In the genomic region with DNA sequence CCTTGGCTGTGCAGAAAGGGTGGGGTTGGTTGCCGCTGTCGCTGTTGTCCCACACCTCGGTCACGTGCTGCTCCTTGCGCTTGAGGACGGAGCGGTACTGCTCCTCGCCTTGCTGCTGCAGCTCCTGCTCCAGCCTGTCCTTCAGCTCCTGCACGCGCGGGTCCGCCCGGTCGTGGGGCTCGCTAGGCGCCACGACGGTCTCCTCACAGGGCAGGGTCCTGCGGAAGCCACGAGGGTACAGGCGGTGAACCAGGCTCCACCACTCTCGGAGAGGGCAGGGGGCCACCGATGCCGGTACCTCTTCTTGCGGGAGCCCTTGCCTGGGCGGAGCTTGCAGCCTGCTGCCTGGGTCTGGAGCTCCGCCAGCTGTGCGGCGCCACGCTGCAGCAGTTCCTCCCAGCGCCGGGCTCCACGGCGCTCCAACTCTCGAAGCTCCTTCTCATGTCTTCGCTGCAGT, we compare ENCODE assay signal across 9 mouse cellular contexts. TPM values are rescaled to one million over a fixed set of nuclear protein-coding genes. Genes with fewer than 3 reads are reported as not detected.
A peak's percentile ranks its signal among the peaks of the same experiment; 100 is the strongest.
DNase-seq lines count a peak whose midpoint lies in the region; ATAC-seq and TF ChIP-seq lines count a peak whose summit lies in the region.
"Had no signal": no experiment of that assay in that cellular context is flagged by ENCODE, and none has a peak within 500 bp of the region (broad histone marks: within the 10 kb centered on the region; RNA-seq: fewer than 3 reads in every experiment).

No protein-coding gene starts in this region.

- H3K4me1 ChIP-seq in heart, adult 2 months (ENCODE audit: control insufficient read depth, insufficient read depth, low read length) = peaks cover 6% of the 10 kb centered on the region
- H3K4me1 ChIP-seq in forebrain, embryonic 12.5 days = peaks cover 28% of the 10 kb centered on the region
- H3K4me1 ChIP-seq in intestine, postnatal 0 days (replicated peaks; ENCODE audit: control insufficient read depth, insufficient read depth, low read length) = 0 out of 2 replicates have a peak, but pooled peaks cover 4% of the 10 kb centered on the region

- H3K36me3 ChIP-seq in heart, adult 2 months (ENCODE audit: control insufficient read depth, insufficient read depth, low read length) = no peaks in the 10 kb centered on the region
- no peaks in the 10 kb centered on the region for H3K36me3 ChIP-seq in forebrain, embryonic 12.5 days (replicated peaks)
- no peaks in the 10 kb centered on the region for H3K36me3 ChIP-seq in intestine, postnatal 0 days (ENCODE audit: control insufficient read depth, insufficient read depth)

- H3K27me3 ChIP-seq in heart, adult 2 months (ENCODE audit: control insufficient read depth, insufficient read depth, low read length) = peaks cover 5% of the 10 kb centered on the region
- peaks cover 78% of the 10 kb centered on the region for H3K27me3 ChIP-seq in forebrain, embryonic 12.5 days
- H3K27me3 ChIP-seq in intestine, postnatal 0 days (replicated peaks; ENCODE audit: control insufficient read depth, insufficient read depth, low read length) = peaks cover 53% of the 10 kb centered on the region

- 5% methylated on average over 36 of the region's 36 CpGs for WGBS in heart, adult 2 months
- under 1% methylated on average over 36 of the region's 36 CpGs for WGBS in forebrain, embryonic 12.5 days
- WGBS in intestine, postnatal 0 days = 2% methylated on average over 36 of the region's 36 CpGs

- TF ChIP-seq CTCF in heart, adult 2 months (IDR thresholded peaks at IDR 0.05) = no peak
- TF ChIP-seq CTCF in intestine, postnatal 0 days (IDR thresholded peaks at IDR 0.05; ENCODE audit: low read depth) = no peak

- TF ChIP-seq EP300 in heart, adult 2 months (IDR thresholded peaks at IDR 0.05; ENCODE audit: insufficient read depth, low read depth, low read length) = no peak

- DNase-seq in heart, adult 2 months = peak; percentile 52 to 61
- DNase-seq in heart, postnatal 25 days (ENCODE audit: low spot score) = no peak
- DNase-seq in adrenal gland, postnatal 14 days = peak; percentile 78
- DNase-seq in lung, postnatal 10 days = peak; percentile 68
- peak; percentile 77 for DNase-seq in right cerebral cortex, postnatal 14 days

- H3K9me3 ChIP-seq in forebrain, embryonic 12.5 days = no peaks in the 10 kb centered on the region
- no peaks in the 10 kb centered on the region for H3K9me3 ChIP-seq in intestine, postnatal 0 days (ENCODE audit: control insufficient read depth)

- H3K4me2 ChIP-seq in forebrain, embryonic 12.5 days = peak overlapping the region; percentile 87
- H3K4me2 ChIP-seq in intestine, postnatal 0 days (replicated peaks; ENCODE audit: low read depth) = peak overlapping the region; percentile 60

- no peaks in the 10 kb centered on the region for H3K79me2 ChIP-seq in heart, adult 2 months (replicated peaks; ENCODE audit: control insufficient read depth, insufficient read depth, low read length)

- H3K27ac ChIP-seq in heart, adult 2 months = no peak overlapping the region
- H3K27ac ChIP-seq in forebrain, embryonic 12.5 days = no peak overlapping the region
- no peak overlapping the region for H3K27ac ChIP-seq in intestine, postnatal 0 days (ENCODE audit: low read depth, low read length)

- H3K9ac ChIP-seq in heart, adult 2 months (ENCODE audit: low read depth, low read length) = peak overlapping the region; percentile 29; the same call in 1 of the 2 replicates
- H3K9ac ChIP-seq in forebrain, embryonic 12.5 days = peak overlapping the region; percentile 49
- peak overlapping the region; percentile 35; the same call in 1 of the 2 replicates for H3K9ac ChIP-seq in intestine, postnatal 0 days (ENCODE audit: low read depth, low read length)

- intact Hi-C loops in heart, adult 2 months (cut with DNase I) = no loop called here
- intact Hi-C loops in heart, postnatal 25 days (cut with DNase I) = no loop called here

- peak; percentile 77 for ATAC-seq in forebrain, embryonic 12.5 days (ENCODE audit: low FRiP score)
- peak; percentile 63 for ATAC-seq in intestine, postnatal 0 days
- ATAC-seq in inflammation-experienced regulatory T-cells, adult 6 months = no peak
- ATAC-seq: Patski had no signal

- TF ChIP-seq POLR2A in heart, adult 2 months (IDR thresholded peaks at IDR 0.05; ENCODE audit: insufficient read depth, low read depth, low read length) = no peak

- peak overlapping the region; percentile 18; the same call in 1 of the 2 replicates for H3K4me3 ChIP-seq in heart, adult 2 months
- peak overlapping the region; percentile 43 for H3K4me3 ChIP-seq in forebrain, embryonic 12.5 days (replicated peaks)
- peak overlapping the region; percentile 24; the same call in 1 of the 2 replicates for H3K4me3 ChIP-seq in intestine, postnatal 0 days (ENCODE audit: low read depth, low read length)

RNA-seq across cellular contexts. Expression of a gene that starts 7.3 kb away (rescaled TPM):
- 1 to 10 TPM; 1.3 to 2.5 TPM for total RNA-seq in heart, adult 2 months (2021)
- 1.1 and 3.5 TPM in 2 replicates for polyA plus RNA-seq in heart, adult 2 months (2012; rRNA removed)
- 1 to 10 TPM; 1.8 to 3.0 TPM for total RNA-seq in heart, postnatal 25 days (2021)
- 0.15 and 0.30 TPM in 2 replicates for total RNA-seq in adrenal gland, postnatal 14 days (2021)
- polyA plus RNA-seq in forebrain, embryonic 12.5 days (2016; fragmentation: Nextera tagmentation; extraction: Ambion mirVana) = 0.04 and 0.08 TPM in 2 replicates
- polyA plus RNA-seq in intestine, postnatal 0 days (2015; fragmentation: Nextera tagmentation; extraction: Ambion mirVana) = 0.63 and 0.65 TPM in 2 replicates
- not detected for polyA plus RNA-seq in inflammation-experienced regulatory T-cells, adult 6 months (2017; shearing (Covaris generic))

RNA-seq across cellular contexts. Expression of a gene that starts 17.2 kb away (rescaled TPM):
- 1 to 10 TPM; 2.5 to 2.6 TPM for total RNA-seq in heart, adult 2 months (2021)
- 2.4 and 2.7 TPM in 2 replicates for polyA plus RNA-seq in heart, adult 2 months (2012; rRNA removed)
- total RNA-seq in heart, postnatal 25 days (2021) = 1 to 10 TPM; 1.9 to 2.8 TPM
- 1.1 and 8.7 TPM in 2 replicates for total RNA-seq in adrenal gland, postnatal 14 days (2021)
- polyA plus RNA-seq in forebrain, embryonic 12.5 days (2016; fragmentation: Nextera tagmentation; extraction: Ambion mirVana) = 0.19 and 0.36 TPM in 2 replicates
- 0.59 and 0.76 TPM in 2 replicates for polyA plus RNA-seq in intestine, postnatal 0 days (2015; fragmentation: Nextera tagmentation; extraction: Ambion mirVana)
- 10 to 100 TPM in 2 of 3 experiments, 1 to 10 TPM in 1; 8.2 to 18.9 (median 18.4) TPM for polyA plus RNA-seq in inflammation-experienced regulatory T-cells, adult 6 months (2017; shearing (Covaris generic))

RNA-seq across cellular contexts. Expression of a gene that starts 34.5 kb away (rescaled TPM):
- 10 to 100 TPM; 31.8 to 34.9 TPM for total RNA-seq in heart, adult 2 months (2021)
- 8.8 and 16.3 TPM in 2 replicates for polyA plus RNA-seq in heart, adult 2 months (2012; rRNA removed)
- 10 to 100 TPM; 26.7 to 32.4 TPM for total RNA-seq in heart, postnatal 25 days (2021)
- 28.8 and 30.0 TPM in 2 replicates for total RNA-seq in adrenal gland, postnatal 14 days (2021)
- 22.3 and 24.4 TPM in 2 replicates for polyA plus RNA-seq in forebrain, embryonic 12.5 days (2016; fragmentation: Nextera tagmentation; extraction: Ambion mirVana)
- 24.7 and 26.2 TPM in 2 replicates for polyA plus RNA-seq in intestine, postnatal 0 days (2015; fragmentation: Nextera tagmentation; extraction: Ambion mirVana)
- polyA plus RNA-seq in inflammation-experienced regulatory T-cells, adult 6 months (2017; shearing (Covaris generic)) = 10 to 100 TPM; 28.1 to 40.7 (median 28.2) TPM

RNA-seq across cellular contexts. Expression of a gene that starts 48.0 kb away (rescaled TPM):
- total RNA-seq in heart, adult 2 months (2021) = 1 to 10 TPM; 6.1 to 8.1 TPM
- 11.1 and 12.7 TPM in 2 replicates for polyA plus RNA-seq in heart, adult 2 months (2012; rRNA removed)
- total RNA-seq in heart, postnatal 25 days (2021) = 1 to 10 TPM; 6.4 to 9.9 TPM
- 10.5 and 12.7 TPM in 2 replicates for total RNA-seq in adrenal gland, postnatal 14 days (2021)
- 4.4 and 6.5 TPM in 2 replicates for polyA plus RNA-seq in forebrain, embryonic 12.5 days (2016; fragmentation: Nextera tagmentation; extraction: Ambion mirVana)
- polyA plus RNA-seq in intestine, postnatal 0 days (2015; fragmentation: Nextera tagmentation; extraction: Ambion mirVana) = 0.90 and 1.4 TPM in 2 replicates
- under 1 TPM in 2 of 3 experiments, not detected in 1; 0.15 to 0.60 TPM for polyA plus RNA-seq in inflammation-experienced regulatory T-cells, adult 6 months (2017; shearing (Covaris generic))

RNA-seq across cellular contexts. Expression of a gene that starts 51.4 kb away (rescaled TPM):
- total RNA-seq in heart, adult 2 months (2021) = 10 to 100 TPM; 24.3 to 26.4 TPM
- polyA plus RNA-seq in heart, adult 2 months (2012; rRNA removed) = 15.1 and 21.7 TPM in 2 replicates
- total RNA-seq in heart, postnatal 25 days (2021) = 10 to 100 TPM; 23.0 to 24.2 TPM
- 4.2 and 4.8 TPM in 2 replicates for total RNA-seq in adrenal gland, postnatal 14 days (2021)
- polyA plus RNA-seq in forebrain, embryonic 12.5 days (2016; fragmentation: Nextera tagmentation; extraction: Ambion mirVana) = 2.8 TPM in 2 replicates
- polyA plus RNA-seq in intestine, postnatal 0 days (2015; fragmentation: Nextera tagmentation; extraction: Ambion mirVana) = 0.77 and 1.2 TPM in 2 replicates
- under 1 TPM in 2 of 3 experiments, not detected in 1; 0.16 to 0.30 TPM for polyA plus RNA-seq in inflammation-experienced regulatory T-cells, adult 6 months (2017; shearing (Covaris generic))
